Mouse (Mus musculus) embryonic stem cell, embryonic (primary cell): Measurements from ENCODE around the gene Cdan1.
"Not testable (repeated sequence)": the region's sequence is repeated elsewhere in the genome, so short reads cannot be mapped to it uniquely, and the experiment has no call there.

Experiments used
- CTCF ChIA-PET, 4 experiments: fragments of 300-600 bp in 2 of 4; fragments of 350-600 bp in 2 of 4; sonication (Branson Sonifier 250); formaldehyde crosslinking; loops; one replicate each; lab custom pipeline; 2022; ENCODE audit warnings: inconsistent platforms in 2 of 4; lab: Charles Lee
- POLR2A ChIA-PET, 4 experiments: fragments of 300-600 bp in 2 of 4; fragments of 350-600 bp in 2 of 4; sonication (Branson Sonifier 250); formaldehyde crosslinking; loops; one replicate each; lab custom pipeline; 2022; ENCODE audit warnings: antibody characterized with exemption in 4 of 4, inconsistent platforms in 1 of 4; lab: Charles Lee

Cdan1 gene

GRCm38 (mm10) chr2:120718496-120718895, 131.4 kb downstream of the Cdan1 start:
- ChIA-PET CTCF (interaction anchor here in 1 of 4 experiments (1.4 kb wide), 1 partner anchor 13 kb away, joined by 3 read pairs; no protein-coding TSS in a partner anchor), POLR2A (interaction anchor here in 2 of 4 experiments (1.0 to 3.6 kb wide), 2 partner anchors 9 to 13 kb away, joined by 3 to 17 read pairs; no protein-coding TSS in a partner anchor)

GRCm38 (mm10) chr2:120713441-120713840, 136.5 kb downstream of the Cdan1 start:
- POLR2A ChIA-PET: interaction anchor here in 2 of 4 experiments (1.6 to 1.7 kb wide), 2 partner anchors 18 to 21 kb away, joined by 3 to 5 read pairs; no protein-coding TSS in a partner anchor
- CTCF ChIA-PET: interaction anchor here in 1 of 4 experiments (0.6 kb wide), 1 partner anchor 468 kb away, joined by 3 read pairs; no protein-coding TSS in a partner anchor

- POLR2A ChIA-PET: interaction anchor here in 3 of 4 experiments (0.6 to 1.3 kb wide), 5 partner anchors 14 to 577 kb away, joined by 3 to 8 read pairs (median 5); partner anchors contain the start of gene Trp53bp1 (in 1 of the 3)
- CTCF ChIA-PET: no interaction called here
Observed at GRCm38 (mm10) chr2:120710948-120711347, 139.0 kb downstream of the Cdan1 start.

GRCm38 (mm10) chr2:120710154-120710553, 139.8 kb downstream of the Cdan1 start:
- POLR2A ChIA-PET: interaction anchor here in 1 of 4 experiments (1.3 kb wide), 2 partner anchors 15 to 32 kb away, joined by 3 to 5 read pairs; no protein-coding TSS in a partner anchor
- CTCF ChIA-PET: no interaction called here

GRCm38 (mm10) chr2:120707041-120707440, 142.9 kb downstream of the Cdan1 start:
- POLR2A ChIA-PET: interaction anchor here in 2 of 4 experiments (0.6 to 1.7 kb wide), 3 partner anchors 10 to 13 kb away, joined by 3 to 5 read pairs (median 3); no protein-coding TSS in a partner anchor
- CTCF ChIA-PET: interaction anchor here in 1 of 4 experiments (1.2 kb wide), 1 partner anchor 229 kb away, joined by 5 read pairs; no protein-coding TSS in a partner anchor

- ChIA-PET CTCF (interaction anchor here in 1 of 4 experiments (0.6 kb wide), 1 partner anchor 72 kb away, joined by 3 read pairs; no protein-coding TSS in a partner anchor), POLR2A (interaction anchor here in 1 of 4 experiments (1.0 kb wide), 1 partner anchor 13 kb away, joined by 4 read pairs; no protein-coding TSS in a partner anchor)
Observed at GRCm38 (mm10) chr2:120702675-120703074, 147.3 kb downstream of the Cdan1 start.

- ChIA-PET POLR2A (interaction anchor here in 1 of 4 experiments (1.0 kb wide), 1 partner anchor 9 kb away, joined by 5 read pairs; no protein-coding TSS in a partner anchor), CTCF (no interaction called here)
Observed at GRCm38 (mm10) chr2:120700379-120700885, 149.5 kb downstream of the Cdan1 start.

- CTCF ChIA-PET: interaction anchor here in 1 of 4 experiments (0.7 kb wide), 1 partner anchor 515 kb away, joined by 3 read pairs; no protein-coding TSS in a partner anchor
Observed at GRCm38 (mm10) chr2:120697767-120698166, 152.2 kb downstream of the Cdan1 start.

GRCm38 (mm10) chr2:120681151-120681550, 168.8 kb downstream of the Cdan1 start:
- CTCF ChIA-PET: interaction anchor here in 1 of 4 experiments (1.5 kb wide), 1 partner anchor 203 kb away, joined by 3 read pairs; no protein-coding TSS in a partner anchor
- POLR2A ChIA-PET: not testable (repeated sequence)

More at GRCm38 (mm10) chr2:120697767-120698166, 152.2 kb downstream of the Cdan1 start:
- POLR2A ChIA-PET: interaction anchor here in 1 of 4 experiments (1.2 kb wide), 1 partner anchor 11 kb away, joined by 3 read pairs; no protein-coding TSS in a partner anchor

GRCm38 (mm10) chr2:120670253-120670652, 179.7 kb downstream of the Cdan1 start:
- ChIA-PET POLR2A (no interaction called here), CTCF (interaction anchor here in 2 of 4 experiments (0.6 to 1.1 kb wide), 2 partner anchors 192 to 422 kb away, joined by 3 to 4 read pairs; no protein-coding TSS in a partner anchor)

- POLR2A ChIA-PET: interaction anchor here in 1 of 4 experiments (0.9 kb wide), 1 partner anchor 13 kb away, joined by 4 read pairs; no protein-coding TSS in a partner anchor
- CTCF ChIA-PET: no interaction called here
Observed at GRCm38 (mm10) chr2:120667446-120667845, 182.5 kb downstream of the Cdan1 start.
